Mouse (Mus musculus) lung, postnatal 0 days (tissue): Measurements from ENCODE around the gene Eml3. TPM values are rescaled to one million over a fixed set of nuclear protein-coding genes. Genes with fewer than 3 reads are reported as not detected.

Experiments
- ATAC-seq: fragments of 200-750 bp; cut with Nextera tagmentation; 2 replicates; pipeline ENCODE4 v1.8.0; 2017; ENCODE audit warnings: moderate library complexity
- DNase-seq: peaks from one replicate; pipeline ENCODE4 v3.0.0-alpha.2; 2016; ENCODE audit warnings: low spot score
- H3K27ac ChIP-seq: fragments of 300-500 bp; sonication (generic); 2 replicates; pipeline ENCODE4 v1.5.1; 2014; ENCODE audit warnings: antibody characterized with exemption, mild to moderate bottlenecking, low read length, mixed read lengths
- H3K27me3 ChIP-seq: fragments of 300-500 bp; sonication (generic); replicated peaks from 2 replicates; pipeline ENCODE4 v1.6.1; 2014; ENCODE audit warnings: low read length, mixed read lengths; ENCODE audit not compliant: insufficient read depth
- H3K36me3 ChIP-seq: fragments of 300-500 bp; sonication (generic); 2 replicates; pipeline ENCODE4 v1.6.1; 2014; ENCODE audit warnings: low read length, mixed read lengths; ENCODE audit not compliant: insufficient read depth
- H3K4me1 ChIP-seq: fragments of 300-500 bp; sonication (generic); 2 replicates; pipeline ENCODE4 v1.6.1; 2014; ENCODE audit warnings: antibody characterized with exemption, low read depth, low read length, mixed read lengths; ENCODE audit not compliant: insufficient read depth
- H3K4me2 ChIP-seq: fragments of 300-500 bp; sonication (generic); replicated peaks from 2 replicates; pipeline ENCODE4 v1.6.1; 2014; ENCODE audit warnings: low read depth, mild to moderate bottlenecking, low read length, moderate library complexity, mixed read lengths
- H3K4me3 ChIP-seq: fragments of 300-500 bp; sonication (generic); 2 replicates; pipeline ENCODE4 v1.5.1; 2014; ENCODE audit warnings: low read depth, low read length
- H3K9ac ChIP-seq: fragments of 300-500 bp; sonication (generic); replicated peaks from 2 replicates; pipeline ENCODE4 v1.6.1; 2014; ENCODE audit warnings: low read depth, mild to moderate bottlenecking
- H3K9me3 ChIP-seq: fragments of 300-500 bp; sonication (generic); 2 replicates; pipeline ENCODE4 v1.6.1; 2016; ENCODE audit warnings: low read length, mixed read lengths
- CTCF ChIP-seq: IDR thresholded peaks from 2 replicates; pipeline ENCODE4 v1.5.1; 2016; ENCODE audit warnings: antibody characterized with exemption, mild to moderate bottlenecking
- EP300 ChIP-seq: IDR thresholded peaks from 2 replicates; pipeline ENCODE4 v1.6.1; 2016; ENCODE audit warnings: antibody characterized with exemption, mild to moderate bottlenecking, control low read depth
- WGBS: fragments of 180-500 bp; shearing (Covaris S2); extraction: QIAGEN DNeasy Blood & Tissue Kit; methylation state at CpG from one replicate; pipeline ENCODE4 v1.1.7; 2014; 5-methylcytosine and 5-hydroxymethylcytosine counted together
- polyA plus RNA-seq: library from polyadenylated mRNA; unstranded; fragments of >200 nt; fragmentation: Nextera tagmentation; extraction: Ambion mirVana; gene quantifications from 2 replicates; pipeline ENCODE4 v1.2.1, GENCODE M21; 2015

The Eml3 gene
- polyA plus RNA-seq, 1 experiment from 2014 or later = 30.5 TPM

- DNase-seq = no peak
- no peak overlapping the region for H3K9ac ChIP-seq
- no peaks in the 10 kb centered on the region for H3K9me3 ChIP-seq
- H3K27me3 ChIP-seq = no peaks in the 10 kb centered on the region
- 91% methylated on average over 2 of the region's 2 CpGs for WGBS
- H3K27ac ChIP-seq = no peak overlapping the region
- peaks cover 4% of the 10 kb centered on the region; the same call in 1 of the 2 replicates for H3K36me3 ChIP-seq
- H3K4me3 ChIP-seq = no peak overlapping the region
- TF ChIP-seq EP300 (no peak), CTCF (no peak)
- no peak for ATAC-seq
- no peak overlapping the region for H3K4me2 ChIP-seq
- H3K4me1 ChIP-seq = peaks cover 7% of the 10 kb centered on the region
These were observed 2.6 kb upstream of the Eml3 start for GRCm38 (mm10) chr19:8926766-8927165.

GRCm38 (mm10) chr19:8927891-8928525 is 1.3 kb upstream of the Eml3 start:
- H3K4me3 ChIP-seq = no peak overlapping the region
- no peaks in the 10 kb centered on the region for H3K27me3 ChIP-seq
- no peak overlapping the region for H3K27ac ChIP-seq
- H3K9ac ChIP-seq = no peak overlapping the region
- DNase-seq = no peak
- H3K36me3 ChIP-seq = peaks cover 4% of the 10 kb centered on the region; the same call in 1 of the 2 replicates
- ATAC-seq = no peak
- no peaks in the 10 kb centered on the region for H3K9me3 ChIP-seq
- peaks cover 7% of the 10 kb centered on the region for H3K4me1 ChIP-seq
- 85% methylated on average over 12 of the region's 12 CpGs for WGBS
- no peak for TF ChIP-seq CTCF
- no peak for TF ChIP-seq EP300
- H3K4me2 ChIP-seq = no peak overlapping the region

GRCm38 (mm10) chr19:8928689-8929223 is 596 bp upstream of the Eml3 start:
- WGBS = 18% methylated on average over 16 of the region's 16 CpGs

GRCm38 (mm10) chr19:8930117-8930516 is 765 bp downstream of the Eml3 start:
- Histone ChIP-seq H3K9me3 (no peaks in the 10 kb centered on the region), H3K4me2 (peak overlapping the region; percentile 78), H3K9ac (peak overlapping the region; percentile 76), H3K4me1 (peaks cover 7% of the 10 kb centered on the region), H3K4me3 (peak overlapping the region; percentile 82), H3K36me3 (peaks cover 17% of the 10 kb centered on the region), H3K27ac (peak overlapping the region; percentile 95), H3K27me3 (no peaks in the 10 kb centered on the region)
- ATAC-seq (no peak), DNase-seq (no peak)
- no peak for TF ChIP-seq EP300
- TF ChIP-seq CTCF = no peak
- 2% methylated on average over 11 of the region's 11 CpGs for WGBS

More at GRCm38 (mm10) chr19:8928689-8929223, 596 bp upstream of the Eml3 start:
- H3K27ac ChIP-seq = peak overlapping the region; percentile 95; the same call in 1 of the 2 replicates
- H3K4me1 ChIP-seq = peaks cover 7% of the 10 kb centered on the region
- peaks cover 12% of the 10 kb centered on the region for H3K36me3 ChIP-seq
- peak overlapping the region; percentile 76; the same call in 1 of the 2 replicates for H3K9ac ChIP-seq
- DNase-seq = no peak
- peak; percentile 3 for ATAC-seq
- H3K27me3 ChIP-seq = no peaks in the 10 kb centered on the region
- TF ChIP-seq EP300 = no peak
- no peak for TF ChIP-seq CTCF
- peak overlapping the region; percentile 82 for H3K4me3 ChIP-seq
- peak overlapping the region; percentile 78 for H3K4me2 ChIP-seq
- no peaks in the 10 kb centered on the region for H3K9me3 ChIP-seq

GRCm38 (mm10) chr19:8930771-8931170 is 1.4 kb downstream of the Eml3 start:
- 83% methylated on average over 7 of the region's 7 CpGs for WGBS
- H3K36me3 ChIP-seq = peaks cover 17% of the 10 kb centered on the region
- H3K4me1 ChIP-seq = peaks cover 7% of the 10 kb centered on the region

GRCm38 (mm10) chr19:8936736-8937135 is 7.4 kb downstream of the Eml3 start:
- DNase-seq (no peak), ATAC-seq (no peak)
- no peak overlapping the region for H3K4me3 ChIP-seq
- peaks cover 21% of the 10 kb centered on the region for H3K36me3 ChIP-seq
- H3K27ac ChIP-seq = no peak overlapping the region
- H3K9ac ChIP-seq = no peak overlapping the region
- no peaks in the 10 kb centered on the region for H3K9me3 ChIP-seq
- no peak overlapping the region for H3K4me2 ChIP-seq
- H3K4me1 ChIP-seq = 0 out of 2 replicates have a peak, but pooled peaks cover 6% of the 10 kb centered on the region
- TF ChIP-seq EP300 (no peak), CTCF (no peak)
- WGBS = 86% methylated on average over 2 of the region's 2 CpGs
- no peaks in the 10 kb centered on the region for H3K27me3 ChIP-seq

More at GRCm38 (mm10) chr19:8930771-8931170, 1.4 kb downstream of the Eml3 start:
- no peaks in the 10 kb centered on the region for H3K9me3 ChIP-seq
- H3K9ac ChIP-seq = peak overlapping the region; percentile 76; the same call in 1 of the 2 replicates
- no peaks in the 10 kb centered on the region for H3K27me3 ChIP-seq
- TF ChIP-seq CTCF (no peak), EP300 (no peak)
- no peak overlapping the region for H3K27ac ChIP-seq
- H3K4me2 ChIP-seq = peak overlapping the region; percentile 78
- no peak for ATAC-seq
- peak overlapping the region; percentile 82; the same call in 1 of the 2 replicates for H3K4me3 ChIP-seq
- no peak for DNase-seq
